Mouse (Mus musculus) erythroblast, embryonic 14.5 days (primary cell): ENCODE measurements around the gene Plekhg3. TPM values are rescaled to one million over a fixed set of nuclear protein-coding genes. Genes with fewer than 3 reads are reported as not detected.
A peak's percentile ranks its signal among the peaks of the same experiment; 100 is the strongest.

Experiments used
- H3K27me3 ChIP-seq: 2 replicates; pipeline ENCODE4 v1.6.1; 2012; ENCODE audit warnings: inconsistent platforms; ENCODE audit not compliant: control insufficient read depth
- H3K36me3 ChIP-seq: 2 replicates; pipeline ENCODE4 v1.6.1; 2012; ENCODE audit warnings: mild to moderate bottlenecking, inconsistent platforms; ENCODE audit not compliant: control insufficient read depth
- H3K4me1 ChIP-seq: 2 replicates; pipeline ENCODE4 v1.6.1; 2012; ENCODE audit warnings: inconsistent platforms; ENCODE audit not compliant: control insufficient read depth
- H3K4me3 ChIP-seq: replicated peaks from 2 replicates; pipeline ENCODE3; 2012; ENCODE audit warnings: moderate library complexity, mild to moderate bottlenecking, inconsistent platforms
- H3K9me3 ChIP-seq: 2 replicates; pipeline ENCODE4 v1.6.1; 2012; ENCODE audit warnings: low read length, inconsistent platforms, mixed read lengths; ENCODE audit not compliant: control insufficient read depth
- GATA1 ChIP-seq: IDR thresholded peaks from 2 replicates; pipeline ENCODE4 v1.6.1; 2012; ENCODE audit warnings: low read length, inconsistent platforms, mixed read lengths
- TAL1 ChIP-seq: IDR thresholded peaks from 3 replicates; pipeline ENCODE4 v1.6.1; 2012; ENCODE audit warnings: low read length, inconsistent platforms, mixed read lengths
- polyA plus RNA-seq: library from polyadenylated mRNA; stranded (reverse); fragments of >175 nt; gene quantifications from 2 replicates; pipeline ENCODE4 v1.2.3, GENCODE M21; 2012

Gene Plekhg3
- polyA plus RNA-seq, 1 experiment, result 0.02 TPM

- Histone ChIP-seq H3K9me3 (peaks cover 4% of the 10 kb centered on the region), H3K4me3 (no peak overlapping the region), H3K36me3 (no peaks in the 10 kb centered on the region), H3K4me1 (no peaks in the 10 kb centered on the region), H3K27me3 (peaks cover 38% of the 10 kb centered on the region)
- TF ChIP-seq GATA1, result no peak
- TF ChIP-seq TAL1, result no peak
Measured at GRCm38 (mm10) chr12:76585028-76585427, 54.3 kb downstream of the Plekhg3 start.

- H3K36me3 ChIP-seq, result no peaks in the 10 kb centered on the region
- peaks cover 39% of the 10 kb centered on the region for H3K27me3 ChIP-seq
- no peak overlapping the region for H3K4me3 ChIP-seq
- H3K9me3 ChIP-seq, result peaks cover 4% of the 10 kb centered on the region
- peaks cover 9% of the 10 kb centered on the region for H3K4me1 ChIP-seq
- no peak for TF ChIP-seq TAL1
- no peak for TF ChIP-seq GATA1
Measured at GRCm38 (mm10) chr12:76587357-76587756, 56.7 kb downstream of the Plekhg3 start.

GRCm38 (mm10) chr12:76589531-76589930, 58.8 kb downstream of the Plekhg3 start:
- peaks cover 28% of the 10 kb centered on the region for H3K27me3 ChIP-seq
- H3K4me3 ChIP-seq, result no peak overlapping the region
- peaks cover 4% of the 10 kb centered on the region for H3K9me3 ChIP-seq
- TF ChIP-seq TAL1, result no peak
- TF ChIP-seq GATA1, result no peak
- peaks cover 5% of the 10 kb centered on the region for H3K36me3 ChIP-seq
- peaks cover 31% of the 10 kb centered on the region for H3K4me1 ChIP-seq

GRCm38 (mm10) chr12:76591037-76591436, 60.3 kb downstream of the Plekhg3 start:
- TF ChIP-seq TAL1, result no peak
- TF ChIP-seq GATA1, result no peak
- Histone ChIP-seq H3K9me3 (no peaks in the 10 kb centered on the region), H3K4me3 (no peak overlapping the region), H3K36me3 (peaks cover 20% of the 10 kb centered on the region), H3K4me1 (peaks cover 46% of the 10 kb centered on the region), H3K27me3 (peaks cover 25% of the 10 kb centered on the region)

- H3K36me3 ChIP-seq, result peaks cover 32% of the 10 kb centered on the region
- no peak for TF ChIP-seq GATA1
- no peak for TF ChIP-seq TAL1
- no peaks in the 10 kb centered on the region for H3K9me3 ChIP-seq
- peaks cover 25% of the 10 kb centered on the region for H3K27me3 ChIP-seq
- peaks cover 57% of the 10 kb centered on the region for H3K4me1 ChIP-seq
- no peak overlapping the region for H3K4me3 ChIP-seq
Measured at GRCm38 (mm10) chr12:76592213-76592612, 61.5 kb downstream of the Plekhg3 start.

GRCm38 (mm10) chr12:76593254-76593653, 62.6 kb downstream of the Plekhg3 start:
- no peak for TF ChIP-seq GATA1
- no peak for TF ChIP-seq TAL1
- Histone ChIP-seq H3K36me3 (peaks cover 43% of the 10 kb centered on the region), H3K27me3 (peaks cover 22% of the 10 kb centered on the region), H3K4me3 (peak overlapping the region; percentile 39), H3K9me3 (no peaks in the 10 kb centered on the region), H3K4me1 (peaks cover 66% of the 10 kb centered on the region)

GRCm38 (mm10) chr12:76593839-76594322, 63.2 kb downstream of the Plekhg3 start:
- H3K4me3 ChIP-seq, result peak overlapping the region; percentile 39
- no peaks in the 10 kb centered on the region for H3K9me3 ChIP-seq
- H3K36me3 ChIP-seq, result peaks cover 49% of the 10 kb centered on the region
- H3K4me1 ChIP-seq, result peaks cover 68% of the 10 kb centered on the region
- peaks cover 19% of the 10 kb centered on the region for H3K27me3 ChIP-seq
- TF ChIP-seq GATA1 (no peak), TAL1 (no peak)

GRCm38 (mm10) chr12:76594556-76594955, 63.9 kb downstream of the Plekhg3 start:
- TF ChIP-seq GATA1 (no peak), TAL1 (no peak)
- peaks cover 56% of the 10 kb centered on the region for H3K36me3 ChIP-seq
- no peaks in the 10 kb centered on the region for H3K9me3 ChIP-seq
- H3K27me3 ChIP-seq, result peaks cover 13% of the 10 kb centered on the region
- H3K4me1 ChIP-seq, result peaks cover 68% of the 10 kb centered on the region
- H3K4me3 ChIP-seq, result peak overlapping the region; percentile 39

GRCm38 (mm10) chr12:76595830-76596229, 65.1 kb downstream of the Plekhg3 start:
- H3K4me3 ChIP-seq, result no peak overlapping the region
- peaks cover 68% of the 10 kb centered on the region for H3K4me1 ChIP-seq
- TF ChIP-seq TAL1, result no peak; the same call in 2 of the 3 replicates
- no peak for TF ChIP-seq GATA1
- peaks cover 5% of the 10 kb centered on the region for H3K27me3 ChIP-seq
- H3K9me3 ChIP-seq, result no peaks in the 10 kb centered on the region
- H3K36me3 ChIP-seq, result peaks cover 68% of the 10 kb centered on the region
